Comparison of ENCODE assay signal across 12 mouse cellular contexts in genomic region chr2:101598190-101599181, GRCm38 (mm10). TPM values are rescaled to one million over a fixed set of nuclear protein-coding genes. Genes with fewer than 3 reads are reported as not detected.
A peak's percentile ranks its signal among the peaks of the same experiment; 100 is the strongest.
DNase-seq lines count a peak whose midpoint lies in the region; ATAC-seq and TF ChIP-seq lines count a peak whose summit lies in the region.
"Had no signal": no experiment of that assay in that cellular context is flagged by ENCODE, and none has a peak within 500 bp of the region (broad histone marks: within the 10 kb centered on the region; RNA-seq: fewer than 3 reads in every experiment).

No protein-coding gene starts in this region.

- no peak for TF ChIP-seq CTCF in kidney, adult 2 months (conservative IDR thresholded peaks at IDR 0.05; ENCODE audit: insufficient read depth, insufficient read length, low read depth, low read length)

- no peaks in the 10 kb centered on the region for H3K36me3 ChIP-seq in kidney, adult 2 months (ENCODE audit: control insufficient read depth, insufficient read depth, low read length)
- no peaks in the 10 kb centered on the region for H3K36me3 ChIP-seq in hindbrain, embryonic 14.5 days (replicated peaks; ENCODE audit: control insufficient read depth, insufficient read depth)

- no peaks in the 10 kb centered on the region for H3K9me3 ChIP-seq in hindbrain, embryonic 14.5 days (ENCODE audit: control insufficient read depth, low read length)
- H3K9me3 ChIP-seq: heart, embryonic 13.5 days had no signal

- H3K4me1 ChIP-seq in kidney, adult 2 months (ENCODE audit: control insufficient read depth, insufficient read depth, low read length), result peaks cover 11% of the 10 kb centered on the region
- peaks cover 20% of the 10 kb centered on the region for H3K4me1 ChIP-seq in hindbrain, embryonic 14.5 days (replicated peaks; ENCODE audit: control insufficient read depth, insufficient read depth, low read length)

- peak overlapping the region; percentile 31 for H3K4me2 ChIP-seq in hindbrain, embryonic 14.5 days (replicated peaks)
- H3K4me2 ChIP-seq: heart, embryonic 13.5 days had no signal

- 0 out of 2 replicates have a peak overlapping the region, but pooled peaks have one; percentile 1 for H3K27ac ChIP-seq in kidney, adult 2 months (ENCODE audit: insufficient read depth, low read depth, low read length)
- peak overlapping the region; percentile 63 for H3K27ac ChIP-seq in hindbrain, embryonic 14.5 days
- H3K27ac ChIP-seq: heart, embryonic 13.5 days had no signal

- WGBS in kidney, adult 2 months, result 45% methylated on average over 13 of the region's 13 CpGs
- WGBS in hindbrain, embryonic 14.5 days, result 36% methylated on average over 13 of the region's 13 CpGs

- no peak overlapping the region for H3K9ac ChIP-seq in hindbrain, embryonic 14.5 days
- H3K9ac ChIP-seq: heart, embryonic 13.5 days had no signal

- peak; percentile 60 for DNase-seq in kidney, adult 2 months
- DNase-seq in kidney, postnatal 10 days, result no peak
- DNase-seq in A20 (ENCODE audit: low read depth, low spot score) (peak; percentile 55), adipocyte (ENCODE audit: low spot score) (no peak)
- DNase-seq in brain, adult 2 months (ENCODE audit: low read depth, low spot score), result peak; percentile 83
- DNase-seq in hindbrain, embryonic 14.5 days (ENCODE audit: low spot score), result peak; percentile 48
- no peak for DNase-seq in lung, adult 18-20 months
- DNase-seq: lung, postnatal 4 days; right cerebral cortex, postnatal 4 days had no signal

- no peaks in the 10 kb centered on the region for H3K27me3 ChIP-seq in kidney, adult 2 months (replicated peaks; ENCODE audit: control insufficient read depth, insufficient read depth, low read length)
- H3K27me3 ChIP-seq in hindbrain, embryonic 14.5 days (ENCODE audit: control insufficient read depth, insufficient read depth, low read length), result no peaks in the 10 kb centered on the region
- H3K27me3 ChIP-seq: heart, embryonic 13.5 days had no signal

- TF ChIP-seq POLR2A in kidney, adult 2 months (IDR thresholded peaks at IDR 0.05; ENCODE audit: low read depth, low read length), result no peak

- H3K4me3 ChIP-seq in kidney, adult 2 months (ENCODE audit: insufficient read depth, low read depth, low read length), result no peak overlapping the region
- H3K4me3 ChIP-seq in hindbrain, embryonic 14.5 days (replicated peaks; ENCODE audit: low read length), result no peak overlapping the region
- H3K4me3 ChIP-seq: heart, embryonic 13.5 days had no signal

- peak; percentile 64; the same call in 1 of the 2 replicates for ATAC-seq in hindbrain, embryonic 14.5 days (ENCODE audit: low FRiP score)
- no peak for ATAC-seq in erythroblast, adult 5-6 weeks (replicated peaks; ENCODE audit: low FRiP score, poor library complexity, severe bottlenecking)

RNA-seq across cellular contexts. Expression of gene Rag2, which starts 26.0 kb away (rescaled TPM):
- polyA plus RNA-seq in kidney, adult 2 months (2012; rRNA removed), result not detected in 2 replicates
- polyA plus RNA-seq in hindbrain, embryonic 14.5 days (2014; fragmentation: Nextera tagmentation; extraction: Ambion mirVana), result 0.07 and 0.16 TPM in 2 replicates
- total RNA-seq in erythroblast, adult 5-6 weeks (2015; ENCODE audit: low replicate concordance), result not detected in 2 replicates
- total RNA-seq in erythroblast, adult 5-6 weeks (2017; ENCODE audit: low replicate concordance), result 0.14 and 1.0 TPM in 2 replicates
- polyA plus RNA-seq: limb, embryonic 11.5 days had no signal

RNA-seq across cellular contexts. Expression of gene Rag1, which starts 50.8 kb away (rescaled TPM):
- polyA plus RNA-seq in kidney, adult 2 months (2012; rRNA removed), result not detected in 2 replicates
- 0.23 and 0.32 TPM in 2 replicates for polyA plus RNA-seq in hindbrain, embryonic 14.5 days (2014; fragmentation: Nextera tagmentation; extraction: Ambion mirVana)
- 0.63 and 0.77 TPM in 2 replicates for total RNA-seq in erythroblast, adult 5-6 weeks (2015; ENCODE audit: low replicate concordance)
- total RNA-seq in erythroblast, adult 5-6 weeks (2017; ENCODE audit: low replicate concordance), result 0.14 and 0.34 TPM in 2 replicates

RNA-seq across cellular contexts. Expression of gene B230118H07Rik, which starts 50.8 kb away (rescaled TPM):
- 8.1 and 12.6 TPM in 2 replicates for polyA plus RNA-seq in kidney, adult 2 months (2012; rRNA removed)
- 48.3 and 61.1 TPM in 2 replicates for polyA plus RNA-seq in hindbrain, embryonic 14.5 days (2014; fragmentation: Nextera tagmentation; extraction: Ambion mirVana)
- total RNA-seq in erythroblast, adult 5-6 weeks (2015; ENCODE audit: low replicate concordance), result 16.9 and 21.3 TPM in 2 replicates
- 4.6 and 19.0 TPM in 2 replicates for total RNA-seq in erythroblast, adult 5-6 weeks (2017; ENCODE audit: low replicate concordance)

Comparison
In these comparisons a context has a peak if more than half of its experiments do, and no peak if none do; other contexts are left out.
1. DNase-seq: peak in kidney, adult 2 months (single experiment), A20 (single experiment), brain, adult 2 months (single experiment) and hindbrain, embryonic 14.5 days (single experiment); none in kidney, postnatal 10 days (single experiment), lung, adult 18-20 months (0 of 2) and adipocyte (single experiment).